Mouse (Mus musculus) embryonic fibroblast, embryonic 13.5 days (primary cell): ENCODE measurements around the gene Map3k9. TPM values are rescaled to one million over a fixed set of nuclear protein-coding genes. Genes with fewer than 3 reads are reported as not detected.

Experiments
- H3K27ac ChIP-seq: 2 replicates; pipeline ENCODE4 v1.5.1; 2012; ENCODE audit warnings: low read length, control low read depth, inconsistent platforms; ENCODE audit not compliant: insufficient read depth
- H3K4me1 ChIP-seq: 2 replicates; pipeline ENCODE4 v1.6.1; 2011; ENCODE audit warnings: low read length; ENCODE audit not compliant: control insufficient read depth, insufficient read depth
- H3K4me3 ChIP-seq: 2 replicates; pipeline ENCODE4 v1.5.1; 2011; ENCODE audit warnings: mild to moderate bottlenecking, control low read depth, low read length; ENCODE audit not compliant: insufficient read depth
- CTCF ChIP-seq: IDR thresholded peaks from 2 replicates; pipeline ENCODE4 v1.5.1; 2011; ENCODE audit warnings: mild to moderate bottlenecking, control low read depth, low read length, moderate library complexity, borderline replicate concordance; ENCODE audit not compliant: insufficient read depth
- POLR2A ChIP-seq: IDR thresholded peaks from 2 replicates; pipeline ENCODE4 v1.6.1; 2011; ENCODE audit warnings: low read depth, mild to moderate bottlenecking, control low read depth, low read length, moderate library complexity
- polyA plus RNA-seq: library from polyadenylated mRNA; stranded (reverse); fragments of >200 nt; gene quantifications from 2 replicates; pipeline ENCODE4 v1.2.4, GENCODE M21; 2011; ENCODE audit warnings: low read depth; ENCODE audit not compliant: missing spikeins, insufficient read length

The Map3k9 gene
- polyA plus RNA-seq, 1 experiment: 0.23 TPM

DNA sequence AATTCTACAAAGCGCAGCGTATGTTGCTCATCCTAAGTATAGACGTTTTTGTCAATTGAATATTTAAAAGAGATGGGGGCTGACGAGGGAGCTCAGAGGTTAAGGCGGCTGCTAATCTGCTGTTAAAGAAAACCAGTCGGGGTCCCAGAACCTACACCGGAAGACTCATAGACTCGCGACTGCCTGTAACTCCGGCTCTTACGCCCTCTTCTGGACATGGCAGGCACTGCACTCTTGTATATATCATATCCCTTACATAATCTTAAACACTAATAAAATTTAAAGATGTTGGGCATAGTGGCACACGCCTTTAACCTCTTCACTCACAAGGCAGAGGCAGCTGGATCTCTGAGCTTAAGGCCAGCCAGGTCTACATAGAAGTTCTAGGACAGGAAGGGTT lies 6.3 kb upstream of the Map3k9 start:
- Histone ChIP-seq H3K4me1 (peaks cover 4% of the 10 kb centered on the region; the same call in 1 of the 2 replicates), H3K27ac (no peak overlapping the region)

DNA sequence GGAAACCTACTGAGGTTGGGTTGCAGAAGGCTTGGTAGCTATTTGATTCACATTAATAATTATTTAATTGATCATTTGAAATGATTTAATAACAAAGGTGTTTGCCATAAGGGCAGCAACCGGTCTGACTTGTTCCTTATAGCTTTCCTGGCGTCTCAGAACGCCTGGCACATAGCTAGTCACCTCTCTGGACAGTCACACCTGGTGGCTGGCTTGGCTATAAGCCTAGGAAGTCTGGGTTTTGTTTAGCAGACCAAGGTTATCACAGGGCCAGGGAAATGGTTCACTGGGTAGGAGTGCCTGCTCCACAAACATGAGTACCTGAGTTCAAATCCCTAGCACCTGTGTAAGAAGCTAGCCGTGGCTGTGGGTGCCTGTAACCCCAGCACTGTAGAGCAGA lies 2.3 kb upstream of the Map3k9 start:
- TF ChIP-seq POLR2A: no peak
- no peak for TF ChIP-seq CTCF
- no peaks in the 10 kb centered on the region for H3K4me1 ChIP-seq
- H3K4me3 ChIP-seq: no peak overlapping the region
- no peak overlapping the region for H3K27ac ChIP-seq

More for the DNA sequence above, 6.3 kb upstream of the Map3k9 start:
- no peak overlapping the region for H3K4me3 ChIP-seq
- peak; percentile 4; the same call in 1 of the 2 replicates for TF ChIP-seq CTCF
- no peak for TF ChIP-seq POLR2A

DNA sequence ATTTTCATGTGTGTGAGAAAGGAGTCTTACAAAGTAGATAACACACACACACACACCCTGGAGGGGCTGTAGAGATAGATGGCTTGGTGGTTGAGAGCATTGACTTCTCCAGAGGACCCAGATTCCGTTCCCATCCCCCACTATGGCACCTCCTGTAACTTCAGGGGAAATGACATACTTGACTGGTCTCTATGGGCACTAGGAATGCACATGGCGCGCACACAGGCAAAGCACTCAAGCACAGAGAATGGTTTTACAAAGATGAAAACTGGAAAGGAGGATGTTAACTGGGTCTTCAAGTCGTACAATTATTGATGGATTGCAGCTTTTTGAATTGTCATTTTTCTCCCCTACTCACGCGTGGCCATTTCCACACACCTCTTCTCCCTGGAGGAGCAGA lies 1.6 kb upstream of the Map3k9 start:
- no peak overlapping the region for H3K4me3 ChIP-seq
- H3K4me1 ChIP-seq: no peaks in the 10 kb centered on the region
- no peak for TF ChIP-seq CTCF
- no peak overlapping the region for H3K27ac ChIP-seq

DNA sequence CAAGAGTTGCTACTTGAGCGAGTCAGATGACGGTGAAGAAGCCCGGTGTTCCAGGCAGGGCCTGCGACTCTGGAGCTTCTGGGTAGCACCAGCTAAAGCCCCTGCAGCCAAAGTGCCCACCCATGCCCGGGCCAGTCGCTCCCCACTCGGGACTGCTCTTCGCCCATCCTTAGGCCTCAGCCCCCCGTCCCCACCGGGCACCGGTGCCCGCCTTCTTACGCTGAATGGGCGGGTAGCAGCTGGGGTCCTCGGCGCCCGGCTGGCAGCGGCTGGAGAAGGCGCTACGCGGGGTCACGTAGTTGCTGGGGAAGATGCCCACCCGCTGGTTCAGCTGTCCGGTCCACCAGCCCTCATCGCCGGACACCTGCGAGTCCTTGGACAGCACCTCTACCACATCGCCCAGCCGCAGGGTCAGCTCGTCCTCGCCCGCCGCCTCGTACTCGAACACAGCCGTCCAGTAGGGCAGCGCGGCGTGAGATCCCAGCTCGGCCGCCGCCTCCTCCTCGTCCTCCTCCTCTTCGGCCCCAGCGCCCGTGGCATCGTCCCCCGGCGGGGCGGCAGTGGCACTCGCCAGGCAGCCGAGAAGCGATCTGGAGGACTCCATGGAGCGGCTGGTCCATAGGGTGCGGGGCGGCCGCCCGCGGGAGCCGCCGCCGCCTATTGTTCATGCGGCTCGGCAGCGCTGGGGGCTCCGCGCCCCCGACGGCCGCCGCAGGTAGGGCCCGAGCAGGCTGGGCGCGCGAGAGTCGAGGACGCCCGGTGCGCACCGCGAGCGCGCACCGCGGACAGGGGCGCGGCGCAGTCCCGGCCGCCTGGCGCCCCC lies 493 bp downstream of the Map3k9 start:
- H3K27ac ChIP-seq: no peak overlapping the region
- TF ChIP-seq CTCF (no peak), POLR2A (no peak)
- no peaks in the 10 kb centered on the region for H3K4me1 ChIP-seq
- H3K4me3 ChIP-seq: peak overlapping the region; percentile 31; the same call in 1 of the 2 replicates

DNA sequence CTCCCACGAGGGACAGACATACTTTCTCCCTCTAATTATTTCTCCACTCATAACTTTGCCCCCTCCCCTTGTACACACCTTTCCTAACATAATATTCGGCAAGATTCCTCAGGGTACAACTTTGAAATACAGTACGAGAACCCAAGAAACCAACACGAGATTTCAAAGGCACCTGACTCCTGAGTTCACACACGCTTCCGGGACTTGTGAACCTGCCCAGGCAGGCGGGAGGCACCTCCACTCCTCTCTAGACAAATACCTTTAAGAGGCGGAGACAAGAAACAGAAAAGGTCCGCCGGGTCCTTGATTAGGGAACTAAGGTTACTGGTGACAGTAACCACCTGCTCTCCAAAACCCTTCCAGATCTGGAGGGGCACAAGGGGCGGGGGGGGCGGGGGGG lies 1.1 kb downstream of the Map3k9 start:
- Histone ChIP-seq H3K4me1 (no peaks in the 10 kb centered on the region), H3K27ac (no peak overlapping the region), H3K4me3 (no peak overlapping the region)
- TF ChIP-seq CTCF (no peak), POLR2A (no peak)

DNA sequence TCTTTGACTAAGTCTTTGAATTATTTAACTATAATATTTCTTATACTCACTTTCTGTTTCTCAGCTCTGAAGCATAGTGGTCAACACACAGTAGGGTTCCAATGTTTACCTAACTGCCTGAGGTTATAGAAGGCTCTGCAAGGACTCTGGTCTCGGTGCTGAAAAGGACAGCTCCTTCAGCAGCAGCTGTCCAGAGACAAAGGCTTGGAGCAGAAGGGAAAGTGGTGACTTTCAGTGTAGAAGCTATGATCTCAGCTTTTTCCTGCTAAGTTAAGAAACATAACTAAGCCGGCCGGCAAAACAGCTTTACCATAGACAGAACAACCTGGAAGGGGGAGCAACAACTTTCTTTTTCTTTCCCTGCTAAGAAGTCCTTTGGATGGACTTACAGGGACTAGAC lies 4.8 kb downstream of the Map3k9 start:
- Histone ChIP-seq H3K4me1 (no peaks in the 10 kb centered on the region), H3K4me3 (no peak overlapping the region), H3K27ac (no peak overlapping the region)
- no peak for TF ChIP-seq POLR2A
- TF ChIP-seq CTCF: no peak

DNA sequence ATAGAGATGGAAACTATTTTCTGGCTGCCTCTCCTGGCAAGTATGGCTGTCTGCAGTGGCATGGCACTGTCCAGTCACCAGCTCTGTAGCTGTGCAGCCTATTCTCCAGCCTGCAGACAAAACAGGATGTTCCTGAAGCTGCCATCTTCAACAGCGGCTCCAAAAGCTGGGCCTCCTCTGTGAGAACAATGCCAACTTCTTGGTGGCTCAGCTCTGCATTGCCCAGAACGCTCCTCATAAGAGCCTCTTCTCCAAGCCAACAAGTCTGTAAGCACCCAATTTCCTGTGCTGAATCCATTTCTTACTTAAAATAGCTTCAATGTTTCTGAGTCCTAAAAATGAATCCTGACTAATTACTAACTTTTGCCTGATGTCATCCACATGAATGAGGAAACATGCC lies 5.3 kb downstream of the Map3k9 start:
- Histone ChIP-seq H3K4me3 (no peak overlapping the region), H3K27ac (no peak overlapping the region), H3K4me1 (no peaks in the 10 kb centered on the region)
- TF ChIP-seq CTCF: no peak
- TF ChIP-seq POLR2A: no peak

DNA sequence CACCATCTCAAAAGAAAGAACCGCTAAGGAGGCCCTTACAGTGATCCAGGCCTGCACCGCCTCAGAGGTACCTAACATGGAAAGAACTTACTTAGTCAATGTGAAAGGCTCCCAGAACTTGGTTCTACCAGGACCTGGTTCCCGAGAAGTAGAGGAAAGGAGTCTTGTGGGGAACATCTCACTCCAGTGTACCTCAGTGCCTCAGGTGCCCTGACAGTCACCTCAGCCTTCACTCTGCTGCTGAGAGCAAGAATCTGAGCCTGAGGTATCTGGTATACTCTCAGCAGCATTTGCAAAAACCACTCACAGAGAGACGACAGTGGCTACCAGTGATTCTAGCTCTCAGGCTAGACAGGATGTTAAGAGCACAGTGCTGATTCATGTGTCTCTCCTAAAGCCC lies 6.8 kb downstream of the Map3k9 start:
- no peak overlapping the region for H3K27ac ChIP-seq
- no peak overlapping the region for H3K4me3 ChIP-seq
- no peak for TF ChIP-seq CTCF
- no peak for TF ChIP-seq POLR2A
- no peaks in the 10 kb centered on the region for H3K4me1 ChIP-seq

DNA sequence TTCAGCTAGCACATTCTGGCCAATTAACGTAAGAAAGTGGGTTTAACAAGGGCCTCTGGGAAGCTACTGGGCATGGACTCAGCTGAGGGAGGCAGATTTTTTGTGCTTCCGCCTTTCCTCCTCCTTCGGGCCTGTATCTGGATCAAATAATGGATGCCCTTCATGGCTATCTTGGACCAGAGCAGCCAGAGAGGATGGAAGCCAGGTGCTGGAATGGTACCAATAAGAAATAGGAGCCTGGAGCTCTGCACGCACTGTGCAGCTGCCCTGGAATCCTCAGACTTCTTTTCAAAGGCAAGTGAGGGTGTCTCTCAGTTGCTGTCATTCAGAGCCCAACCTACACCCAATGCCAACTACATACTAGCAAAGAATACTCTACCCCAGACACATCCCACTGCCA lies 11.5 kb downstream of the Map3k9 start:
- Histone ChIP-seq H3K4me1 (no peaks in the 10 kb centered on the region), H3K4me3 (no peak overlapping the region), H3K27ac (no peak overlapping the region)
- TF ChIP-seq CTCF: no peak
- TF ChIP-seq POLR2A: no peak

DNA sequence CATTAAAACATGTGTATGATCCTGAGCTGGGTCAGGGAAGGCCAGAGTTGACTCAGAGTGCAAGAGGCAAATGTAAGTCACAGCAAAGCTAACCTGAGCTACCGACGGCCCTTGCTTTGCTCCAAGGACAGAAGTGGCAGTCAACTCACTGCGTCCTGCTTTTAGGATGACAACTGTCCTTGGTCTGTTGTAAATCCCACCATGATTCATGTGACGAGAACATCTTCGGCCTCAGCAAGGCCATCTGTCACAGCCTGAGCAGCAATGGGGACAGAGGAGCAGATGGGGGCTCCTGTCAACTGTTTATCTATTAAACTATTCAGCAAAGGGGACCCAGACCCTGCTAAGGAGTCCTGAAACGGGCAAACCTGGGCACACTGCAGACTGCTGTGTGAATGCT lies 15.6 kb downstream of the Map3k9 start:
- TF ChIP-seq POLR2A: no peak
- TF ChIP-seq CTCF: no peak
- H3K4me1 ChIP-seq: no peaks in the 10 kb centered on the region
- H3K27ac ChIP-seq: no peak overlapping the region
- H3K4me3 ChIP-seq: no peak overlapping the region

DNA sequence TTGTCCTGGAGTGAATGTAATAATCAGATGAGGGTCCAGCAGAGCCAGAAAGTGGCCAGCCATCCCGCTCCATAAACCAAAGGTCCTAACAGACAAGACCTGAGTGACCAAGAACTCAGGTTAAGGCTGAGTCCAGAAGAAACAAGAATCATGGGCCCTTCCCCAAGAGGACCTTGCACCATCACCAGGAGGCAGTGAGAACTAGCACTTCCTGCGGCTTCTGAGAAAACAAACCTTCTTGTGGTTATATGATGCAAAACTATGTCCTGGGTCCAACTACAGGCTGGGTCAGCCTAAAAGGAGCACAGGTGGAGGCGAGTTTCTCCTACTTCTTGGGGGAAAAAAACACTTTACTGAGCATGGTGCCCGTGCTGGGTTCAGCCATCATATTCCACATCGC lies 16.6 kb downstream of the Map3k9 start:
- H3K4me1 ChIP-seq: no peaks in the 10 kb centered on the region
- H3K4me3 ChIP-seq: no peak overlapping the region
- TF ChIP-seq CTCF (no peak), POLR2A (no peak)
- no peak overlapping the region for H3K27ac ChIP-seq
